Comparison of ENCODE assay signal across 9 mouse cellular contexts in the genomic region with DNA sequence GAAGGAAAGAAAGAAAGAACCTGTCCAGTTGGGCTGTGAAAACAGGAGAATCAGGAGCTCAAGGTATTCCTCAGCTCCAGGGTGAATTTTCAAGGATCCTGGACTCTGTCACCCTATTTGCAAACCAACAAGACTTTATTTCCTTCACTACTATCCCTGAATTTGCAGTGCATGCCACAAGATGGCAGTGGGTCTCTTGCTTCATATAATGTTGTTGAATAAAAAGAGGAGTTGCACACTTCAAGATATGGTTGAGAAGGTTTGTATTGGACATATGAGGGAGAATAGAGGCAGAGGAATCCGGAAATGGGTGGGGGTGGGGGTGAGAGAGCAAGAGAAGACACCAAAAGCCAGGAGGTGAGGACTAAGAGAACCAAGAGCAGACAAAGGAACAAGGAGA.
A peak's percentile ranks its signal among the peaks of the same experiment; 100 is the strongest.
DNase-seq lines count a peak whose midpoint lies in the region; TF ChIP-seq lines count a peak whose summit lies in the region.
"Had no signal": no experiment of that assay in that cellular context is flagged by ENCODE, and none has a peak within 500 bp of the region (broad histone marks: within the 10 kb centered on the region; RNA-seq: fewer than 3 reads in every experiment).

No protein-coding gene starts in this region.

- no peaks in the 10 kb centered on the region for H3K27me3 ChIP-seq in heart, embryonic 10.5 days (ENCODE audit: insufficient read depth, poor library complexity, severe bottlenecking)
- H3K27me3 ChIP-seq in ES-Bruce4 (ENCODE audit: control insufficient read depth, insufficient read depth, low read length, poor library complexity, severe bottlenecking), result no peaks in the 10 kb centered on the region
- H3K27me3 ChIP-seq in splenic B cell, adult 2 months (ENCODE audit: control insufficient read depth, insufficient read depth, low read length, poor library complexity, severe bottlenecking), result no peaks in the 10 kb centered on the region
- H3K27me3 ChIP-seq: limb, embryonic 12.5 days had no signal

- 29% methylated on average over 1 of the region's 1 CpGs for WGBS in heart, embryonic 10.5 days

- H3K4me1 ChIP-seq in heart, embryonic 10.5 days, result no peaks in the 10 kb centered on the region
- H3K4me1 ChIP-seq in ES-Bruce4 (ENCODE audit: control insufficient read depth, insufficient read depth, low read length), result no peaks in the 10 kb centered on the region
- H3K4me1 ChIP-seq: limb, embryonic 12.5 days had no signal

- no peaks in the 10 kb centered on the region for H3K36me3 ChIP-seq in heart, embryonic 10.5 days
- no peaks in the 10 kb centered on the region for H3K36me3 ChIP-seq in ES-Bruce4 (ENCODE audit: control insufficient read depth, insufficient read depth, low read length, poor library complexity, severe bottlenecking)
- H3K36me3 ChIP-seq in splenic B cell, adult 2 months (ENCODE audit: control insufficient read depth, insufficient read depth, low read length, poor library complexity, severe bottlenecking), result no peaks in the 10 kb centered on the region
- H3K36me3 ChIP-seq: limb, embryonic 12.5 days had no signal

- intact Hi-C loops in heart, postnatal 10 days (cut with DNase I), result loop anchor here (1.0 kb wide), 2 partner anchors 130 to 194 kb away; no protein-coding TSS in a partner anchor

- H3K9me3 ChIP-seq in heart, embryonic 10.5 days, result no peaks in the 10 kb centered on the region
- no peaks in the 10 kb centered on the region for H3K9me3 ChIP-seq in ES-Bruce4 (replicated peaks; ENCODE audit: control insufficient read depth, insufficient read depth, low read length, poor library complexity, severe bottlenecking)

- no peak overlapping the region for H3K9ac ChIP-seq in ES-Bruce4 (ENCODE audit: low read depth, poor library complexity, severe bottlenecking)
- H3K9ac ChIP-seq: limb, embryonic 12.5 days had no signal

- no peak for TF ChIP-seq EP300 in ES-Bruce4 (IDR thresholded peaks at IDR 0.05; ENCODE audit: insufficient read depth, low read depth, low read length)

- no peak overlapping the region for H3K27ac ChIP-seq in heart, embryonic 10.5 days
- peak overlapping the region; percentile 4; the same call in 1 of the 2 replicates for H3K27ac ChIP-seq in ES-Bruce4 (ENCODE audit: insufficient read depth, low read length)
- H3K27ac ChIP-seq: limb, embryonic 12.5 days had no signal

- peak; percentile 49 to 58 for DNase-seq in heart, postnatal 10 days
- no peak for DNase-seq in heart, embryonic 10.5 days (ENCODE audit: low spot score)
- peak; percentile 9 for DNase-seq in cerebellum, adult 11-12 months
- peak; percentile 50 for DNase-seq in kidney, adult 18-20 months
- DNase-seq in left cerebral cortex, adult 8-10 months (ENCODE audit: low spot score in 2 of 2), result peak; percentile 3 to 10
- peak; percentile 56 for DNase-seq in splenic B cell, adult 2 months (ENCODE audit: low read depth, low spot score)
- DNase-seq in ovary, postnatal 36 days (ENCODE audit: low spot score), result no peak

- no peak overlapping the region for H3K4me3 ChIP-seq in heart, embryonic 10.5 days
- H3K4me3 ChIP-seq in ES-Bruce4 (ENCODE audit: low read depth, low read length), result no peak overlapping the region
- H3K4me3 ChIP-seq: limb, embryonic 12.5 days had no signal

- TF ChIP-seq POLR2A in ES-Bruce4 (IDR thresholded peaks at IDR 0.05; ENCODE audit: insufficient read depth, low read length), result no peak

- no peak for TF ChIP-seq CTCF in ES-Bruce4 (IDR thresholded peaks at IDR 0.05; ENCODE audit: low read depth, low read length)

Comparison
In these comparisons a context has a peak if more than half of its experiments do, and no peak if none do; other contexts are left out.
1. DNase-seq: peak in heart, postnatal 10 days (2 of 2), cerebellum, adult 11-12 months (single experiment), kidney, adult 18-20 months (single experiment), left cerebral cortex, adult 8-10 months (2 of 2) and splenic B cell, adult 2 months (single experiment); none in heart, embryonic 10.5 days (single experiment) and ovary, postnatal 36 days (single experiment).